Mouse (Mus musculus) testis, adult 10 weeks (tissue): ENCODE measurements around the gene Thap11. TPM values are rescaled to one million over a fixed set of nuclear protein-coding genes. Genes with fewer than 3 reads are reported as not detected.

Experiments
- polyA plus RNA-seq: library from polyadenylated mRNA; stranded (reverse); fragments of 350-450 nt; fragmentation: Illumina TruSeq; extraction: RNeasy Lipid Tissue Mini Kit (QIAGEN cat#74804); gene quantifications from one replicate; pipeline ENCODE4 v1.2.3, GENCODE M21; 2014; ENCODE audit warnings: low read depth, low replicate concordance

Thap11 gene
- 5.0 TPM for polyA plus RNA-seq

DNA sequence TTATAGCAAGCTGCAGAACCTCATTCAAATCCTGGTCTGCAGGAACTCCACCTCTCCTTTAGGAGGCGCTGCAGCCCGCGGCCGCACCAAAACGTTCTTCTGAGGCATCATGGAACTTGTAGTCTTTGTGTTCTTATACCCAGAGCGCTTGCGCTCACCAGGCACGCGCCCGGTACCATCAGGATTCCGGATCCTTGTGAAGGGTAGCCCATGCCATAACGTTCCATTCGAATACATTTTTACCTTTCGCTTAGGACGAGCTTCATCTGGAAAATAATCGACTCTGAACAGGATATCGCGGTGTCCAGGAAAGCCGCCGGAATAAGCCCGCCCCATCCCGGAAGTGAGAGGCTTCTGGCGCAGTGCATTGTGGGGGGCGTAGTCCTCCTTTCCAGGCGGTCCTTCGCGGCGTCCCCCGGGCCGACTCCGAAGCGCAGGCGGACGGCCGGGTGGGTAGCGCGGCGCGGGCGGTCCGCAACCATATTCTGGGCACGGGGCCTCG, at the start of gene Thap11:
TSS of gene Thap11 (plus strand) at position 418 of the 502 bp plus-strand sequence.

DNA sequence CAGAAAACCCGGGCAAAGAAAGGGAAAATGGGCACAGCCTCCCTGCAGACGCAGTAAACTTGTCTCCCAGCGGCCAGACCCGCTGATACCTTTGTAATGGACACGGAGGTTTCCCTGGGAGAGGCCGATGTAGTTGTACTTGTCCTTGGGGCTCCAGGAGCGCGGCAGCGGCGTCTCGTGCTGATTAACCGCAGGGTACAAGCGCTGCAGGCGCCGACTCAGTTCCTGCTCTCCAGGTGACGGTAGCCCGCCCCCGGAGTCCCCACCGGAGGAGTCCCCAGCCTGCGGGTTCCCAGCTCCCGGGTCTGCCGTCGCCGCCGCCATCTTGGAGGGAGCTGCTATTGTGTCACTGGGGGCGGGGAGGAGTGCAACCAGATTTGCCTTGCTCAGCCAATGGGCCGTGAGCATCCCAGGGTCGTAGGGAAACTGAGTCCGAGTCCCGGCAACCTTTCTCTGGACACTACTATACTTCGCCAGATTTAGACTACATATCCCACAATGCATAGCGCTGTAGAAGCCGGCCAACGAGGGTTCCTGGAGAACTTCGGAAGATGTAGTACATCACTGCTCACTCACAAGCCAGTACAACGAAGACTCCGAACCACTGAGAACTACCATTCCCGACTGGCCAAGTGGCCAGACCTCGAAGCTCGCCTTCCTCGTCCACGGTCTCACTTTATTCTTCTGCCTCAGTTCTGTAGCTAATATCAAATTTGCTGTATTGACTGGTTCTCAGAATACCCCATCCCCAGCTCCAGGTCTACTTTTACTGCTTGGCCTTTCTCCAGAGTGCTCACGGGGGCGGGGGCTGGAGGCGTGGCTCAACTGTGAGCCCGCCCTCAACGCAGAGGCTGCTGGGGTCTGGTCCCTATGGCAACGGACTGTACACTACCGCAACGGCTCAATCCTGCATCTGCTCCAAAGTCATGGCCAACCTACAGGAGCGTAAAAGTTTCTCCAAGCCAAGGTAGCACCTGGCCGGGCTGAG, 27.8 kb upstream of the Thap11 start, which contains the start of the genes Ranbp10 and Tsnaxip1:
TSS of gene Ranbp10 (minus strand) at position 490 of the 988 bp plus-strand sequence.
TSS of gene Tsnaxip1 (plus strand) at position 871 of the 988 bp plus-strand sequence.

DNA sequence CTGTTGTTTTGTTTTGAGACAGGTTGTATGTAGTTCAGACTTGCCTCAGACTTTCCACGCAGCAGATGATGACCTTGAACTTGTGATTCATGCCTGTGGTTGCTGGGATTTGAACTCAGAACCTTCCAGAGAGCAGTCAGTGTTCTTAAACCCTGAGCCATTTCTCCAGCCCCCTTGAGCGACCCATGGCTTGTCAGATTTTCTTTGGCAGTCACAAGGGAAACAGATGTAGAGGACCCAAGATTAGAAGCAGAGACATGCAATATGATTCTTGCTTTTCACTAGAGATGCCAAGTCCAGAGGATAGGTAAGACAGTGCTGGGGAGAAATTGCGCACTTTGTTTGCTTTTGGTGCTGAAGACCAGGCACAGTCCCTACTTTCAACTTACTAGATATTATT, 1.8 kb upstream of the Thap11 start, which contains the start of gene Cenpt:
TSS of gene Cenpt (minus strand) at position 101 of the 400 bp plus-strand sequence.

DNA sequence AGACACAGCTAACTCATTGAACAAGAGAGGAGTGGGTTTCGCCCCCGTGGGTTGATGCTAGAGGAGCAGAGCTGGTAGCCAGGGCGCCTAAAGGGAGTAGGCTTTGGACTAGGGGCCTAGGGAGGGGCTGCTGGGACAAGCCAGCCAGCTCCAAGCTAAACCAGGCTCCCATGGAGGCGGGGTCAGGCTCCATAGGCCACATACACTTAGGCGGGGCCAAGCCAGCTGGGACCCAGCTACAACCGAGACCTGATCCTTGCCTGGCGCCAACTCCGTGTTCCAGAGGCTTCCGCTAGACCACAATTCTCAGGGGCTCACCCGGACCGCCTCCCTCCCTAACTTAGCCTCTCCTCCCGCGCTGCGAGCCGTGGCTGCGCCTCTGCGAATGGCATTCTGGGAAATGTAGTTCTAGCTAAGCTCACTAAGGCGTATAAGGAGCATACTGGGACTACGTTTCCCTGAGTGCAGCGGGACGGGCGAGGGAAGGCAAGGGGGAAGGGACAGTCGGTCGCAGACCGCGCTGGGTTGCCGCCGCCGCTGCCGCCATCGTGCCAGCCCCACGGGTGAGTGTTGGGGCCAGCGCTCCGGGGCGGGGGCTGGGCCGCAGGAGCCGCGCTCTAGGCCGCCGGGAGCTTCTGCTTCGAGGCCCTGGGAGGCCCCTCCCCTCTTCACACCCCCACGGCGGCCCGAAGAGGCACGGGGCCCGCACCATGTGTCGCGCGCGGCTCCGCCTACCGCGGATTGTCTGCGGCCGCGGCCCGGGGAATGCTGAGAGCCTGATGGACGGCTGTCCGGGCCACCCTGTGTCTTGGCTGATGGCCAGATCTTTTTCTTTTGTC, 5.4 kb downstream of the Thap11 start, which contains the start of gene Nutf2:
TSS of gene Nutf2 (plus strand) at position 438 of the 839 bp plus-strand sequence.

DNA sequence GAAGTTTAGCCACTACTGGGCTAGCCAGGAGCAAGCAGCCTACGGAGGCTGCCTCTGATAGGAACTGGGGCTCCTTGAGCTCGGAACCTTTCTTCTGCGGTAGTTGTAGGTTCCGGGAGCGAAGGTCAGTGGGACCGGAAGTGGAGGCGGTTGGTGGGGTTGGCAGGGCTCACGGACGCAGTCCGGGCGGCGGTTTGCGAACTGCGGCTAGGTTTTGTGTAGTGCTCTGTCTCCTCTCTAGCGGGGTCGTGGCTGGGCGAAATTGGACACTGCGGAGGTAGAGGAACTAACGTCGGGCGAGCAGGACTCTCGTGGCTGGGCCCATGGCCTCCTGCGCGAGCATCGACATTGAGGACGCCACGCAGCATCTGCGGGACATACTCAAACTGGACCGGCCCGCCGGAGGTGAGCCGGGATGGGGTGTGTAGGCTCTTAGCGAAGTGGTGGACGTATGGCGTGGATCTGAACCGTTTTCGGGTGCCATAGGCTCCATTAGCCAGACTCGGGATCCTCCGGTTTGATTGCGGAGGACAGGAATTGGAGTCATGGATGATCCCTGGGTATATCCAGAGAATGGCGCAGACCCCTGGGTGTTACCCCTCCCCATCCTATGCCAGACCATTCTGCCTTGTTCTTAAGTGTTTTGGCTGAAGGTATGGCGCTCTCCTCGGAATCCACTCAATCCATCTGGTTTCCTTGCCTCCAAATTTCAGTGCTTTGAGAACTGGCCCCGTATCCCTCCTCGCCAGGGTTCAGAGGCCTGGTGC, 26.0 kb downstream of the Thap11 start, which contains the start of gene Edc4:
TSS of gene Edc4 (plus strand) at position 128 of the 767 bp plus-strand sequence.

DNA sequence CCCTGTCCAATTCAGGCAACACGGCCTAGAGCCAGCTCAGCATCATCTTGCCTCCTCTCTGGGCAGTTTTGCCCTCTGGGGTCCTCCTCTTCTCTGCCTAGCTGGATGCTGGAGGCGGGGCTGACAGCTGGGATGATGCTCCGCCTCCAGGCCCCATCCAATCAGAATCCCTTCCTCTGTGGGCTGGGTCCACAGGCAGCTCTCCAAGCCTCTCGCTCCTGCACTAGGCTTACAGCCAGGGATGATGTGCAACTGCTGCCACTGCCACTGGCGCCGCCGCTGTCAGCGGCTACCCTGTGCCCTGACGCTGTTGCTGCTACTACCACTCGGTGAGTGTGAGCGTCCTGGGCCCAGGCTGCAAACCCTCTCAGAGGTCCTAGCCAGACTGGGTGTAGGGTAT, 38.4 kb downstream of the Thap11 start, which contains the start of gene Nrn1l:
TSS of gene Nrn1l (plus strand) at position 229 of the 400 bp plus-strand sequence.

DNA sequence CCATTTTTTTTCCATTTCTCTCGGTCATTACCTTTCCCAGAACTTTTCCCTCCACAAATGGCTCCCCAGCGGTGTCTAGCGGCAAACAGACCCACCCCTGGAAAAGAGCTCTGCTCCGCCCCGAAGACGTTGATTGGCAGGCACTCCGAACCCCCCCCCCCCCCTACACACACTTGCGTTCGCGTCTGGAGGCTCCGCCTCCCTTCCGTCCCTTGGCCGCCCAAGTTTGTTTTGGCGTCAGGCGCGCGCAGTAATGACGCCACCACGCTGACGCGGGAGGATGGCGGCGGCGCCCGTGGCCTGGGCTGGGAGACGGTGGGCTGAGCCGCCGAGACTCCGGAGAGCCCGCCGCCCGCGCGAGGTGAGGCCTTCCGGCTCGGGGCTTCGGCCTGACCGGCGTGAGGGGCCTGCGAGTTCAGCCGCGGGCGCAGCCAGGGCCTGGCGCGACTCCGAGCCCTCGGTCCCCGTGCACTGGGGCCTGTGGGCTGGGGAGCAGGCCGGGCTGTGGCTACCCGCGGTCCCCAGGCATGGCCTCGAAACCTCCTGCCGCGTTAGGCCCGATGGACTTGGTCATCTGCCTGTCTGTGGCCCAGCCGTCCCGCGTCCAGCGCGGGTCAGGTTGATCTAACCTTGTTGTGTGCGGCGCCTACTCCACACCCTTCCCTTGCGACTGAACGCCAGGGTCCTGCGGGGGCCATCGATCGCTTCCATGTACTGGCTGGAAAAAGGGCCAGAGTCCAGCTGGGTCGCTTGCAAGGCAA, 45.4 kb downstream of the Thap11 start, which contains the start of gene Pskh1:
TSS of gene Pskh1 (plus strand) at position 262 of the 761 bp plus-strand sequence.

Other genes starting within 250 kb of the Thap11 start
- gene Ripor1, start 249.9 kb upstream of the Thap11 start, polyA plus RNA-seq = 0.38 TPM
- 31.2 TPM for gene Ctcf, start 218.6 kb upstream of the Thap11 start, polyA plus RNA-seq
- gene Agrp, start 217.7 kb upstream of the Thap11 start, polyA plus RNA-seq = not detected
- 0.14 TPM for gene Carmil2, start 168.9 kb upstream of the Thap11 start, polyA plus RNA-seq
- gene Acd, start 154.0 kb upstream of the Thap11 start, polyA plus RNA-seq = 3.0 TPM
- gene Pard6a, start 154.0 kb upstream of the Thap11 start, polyA plus RNA-seq = 2.3 TPM
- 4.7 TPM for gene 4933405L10Rik, start 147.5 kb upstream of the Thap11 start, polyA plus RNA-seq
- gene Enkd1, start 146.9 kb upstream of the Thap11 start, polyA plus RNA-seq = 5.3 TPM
- gene Gfod2, start 96.5 kb upstream of the Thap11 start, polyA plus RNA-seq = 0.24 TPM
- gene Ranbp10, start 27.8 kb upstream of the Thap11 start, polyA plus RNA-seq = 11.3 TPM
- 174 TPM for gene Tsnaxip1, start 27.4 kb upstream of the Thap11 start, polyA plus RNA-seq
- 1.8 TPM for gene Cenpt, start 1.9 kb upstream of the Thap11 start, polyA plus RNA-seq
- gene Nutf2, start 5.4 kb downstream of the Thap11 start, polyA plus RNA-seq = 31.1 TPM
- 10.5 TPM for gene Edc4, start 25.7 kb downstream of the Thap11 start, polyA plus RNA-seq
- gene Nrn1l, start 38.4 kb downstream of the Thap11 start, polyA plus RNA-seq = not detected
- 2.4 TPM for gene Pskh1, start 45.3 kb downstream of the Thap11 start, polyA plus RNA-seq
- gene Ctrl, start 78.7 kb downstream of the Thap11 start, polyA plus RNA-seq = not detected
- 0.31 TPM for gene Psmb10, start 83.3 kb downstream of the Thap11 start, polyA plus RNA-seq
- gene Lcat, start 88.2 kb downstream of the Thap11 start, polyA plus RNA-seq = 0.31 TPM
- gene Slc12a4, start 111.0 kb downstream of the Thap11 start, polyA plus RNA-seq = 0.39 TPM
- gene Dpep3, start 124.3 kb downstream of the Thap11 start, polyA plus RNA-seq = 48.5 TPM
- 4.0 TPM for gene Dus2, start 136.2 kb downstream of the Thap11 start, polyA plus RNA-seq
- 0.52 TPM for gene Dpep2nb, start 150.8 kb downstream of the Thap11 start, polyA plus RNA-seq
- gene Ddx28, start 156.8 kb downstream of the Thap11 start, polyA plus RNA-seq = 2.8 TPM
- 30.0 TPM for gene Nfatc3, start 203.7 kb downstream of the Thap11 start, polyA plus RNA-seq